Mouse (Mus musculus): Measurements from ENCODE around the gene Dennd4c. TPM values are rescaled to one million over a fixed set of nuclear protein-coding genes. Genes with fewer than 3 reads are reported as not detected.
A peak's percentile ranks its signal among the peaks of the same experiment; 100 is the strongest.

Gene Dennd4c
- polyA plus RNA-seq, 1 experiment from 2014 or later, result 7.2 TPM

- Histone ChIP-seq H3K9me3 (replicated peaks) (no peaks in the 10 kb centered on the region), H3K27ac (replicated peaks) (peak within 1 kb of the TSS; percentile 98), H3K4me2 (replicated peaks) (peak within 1 kb of the TSS; percentile 78), H3K4me1 (0 out of 2 replicates have a peak, but pooled peaks cover 4% of the 10 kb centered on the region), H3K9ac (peak within 1 kb of the TSS; percentile 98), H3K4me3 (replicated peaks) (peak within 1 kb of the TSS; percentile 91), H3K36me3 (peaks cover 24% of the 10 kb centered on the region), H3K27me3 (no peaks in the 10 kb centered on the region)
- WGBS, result under 1% methylated on average over 68 of the region's 68 CpGs
- peak; percentile 98 for ATAC-seq (ENCODE audit: insufficient number of reproducible peaks, low FRiP score, low TSS enrichment, low read depth)
These were observed 109.0 kb downstream of the Dennd4c start, which contains the start of gene Rps6 for GRCm38 (mm10) chr4:86857113-86858069. TSS of gene Rps6 (minus strand) at chr4:86857412.

- Histone ChIP-seq H3K4me2 (replicated peaks) (peak overlapping the region; percentile 78), H3K27ac (replicated peaks) (peak overlapping the region; percentile 98; the same call in 1 of the 2 replicates), H3K9me3 (replicated peaks) (no peaks in the 10 kb centered on the region), H3K4me3 (replicated peaks) (peak overlapping the region; percentile 91), H3K9ac (peak overlapping the region; percentile 76), H3K36me3 (peaks cover 20% of the 10 kb centered on the region), H3K4me1 (0 out of 2 replicates have a peak, but pooled peaks cover 4% of the 10 kb centered on the region), H3K27me3 (no peaks in the 10 kb centered on the region)
- 58% methylated on average over 12 of the region's 12 CpGs for WGBS
- ATAC-seq (ENCODE audit: insufficient number of reproducible peaks, low FRiP score, low TSS enrichment, low read depth), result no peak
These were observed 109.7 kb downstream of the Dennd4c start for GRCm38 (mm10) chr4:86858070-86858440.

- no peak overlapping the region for H3K4me2 ChIP-seq (replicated peaks)
- H3K9me3 ChIP-seq (replicated peaks), result no peaks in the 10 kb centered on the region
- no peak for ATAC-seq (ENCODE audit: insufficient number of reproducible peaks, low FRiP score, low TSS enrichment, low read depth)
- no peaks in the 10 kb centered on the region for H3K4me1 ChIP-seq
- H3K27me3 ChIP-seq, result no peaks in the 10 kb centered on the region
- no peaks in the 10 kb centered on the region for H3K36me3 ChIP-seq
- H3K27ac ChIP-seq (replicated peaks), result no peak overlapping the region
- 87% methylated on average over 5 of the region's 5 CpGs for WGBS
- H3K4me3 ChIP-seq (replicated peaks), result no peak overlapping the region
- no peak overlapping the region for H3K9ac ChIP-seq
These were observed 115.7 kb downstream of the Dennd4c start for GRCm38 (mm10) chr4:86864087-86864486.

GRCm38 (mm10) chr4:86871988-86872387 is 123.6 kb downstream of the Dennd4c start:
- Histone ChIP-seq H3K27me3 (no peaks in the 10 kb centered on the region), H3K4me1 (peaks cover 19% of the 10 kb centered on the region; the same call in 1 of the 2 replicates), H3K9me3 (replicated peaks) (no peaks in the 10 kb centered on the region), H3K4me2 (replicated peaks) (no peak overlapping the region), H3K27ac (replicated peaks) (no peak overlapping the region), H3K36me3 (no peaks in the 10 kb centered on the region), H3K9ac (no peak overlapping the region), H3K4me3 (replicated peaks) (no peak overlapping the region)
- no peak for ATAC-seq (ENCODE audit: insufficient number of reproducible peaks, low FRiP score, low TSS enrichment, low read depth)

GRCm38 (mm10) chr4:86873072-86873471 is 124.7 kb downstream of the Dennd4c start:
- no peak for ATAC-seq (ENCODE audit: insufficient number of reproducible peaks, low FRiP score, low TSS enrichment, low read depth)
- no peaks in the 10 kb centered on the region for H3K9me3 ChIP-seq (replicated peaks)
- no peak overlapping the region for H3K4me2 ChIP-seq (replicated peaks)
- H3K4me1 ChIP-seq, result peaks cover 19% of the 10 kb centered on the region; the same call in 1 of the 2 replicates
- no peaks in the 10 kb centered on the region for H3K27me3 ChIP-seq
- H3K36me3 ChIP-seq, result no peaks in the 10 kb centered on the region
- WGBS, result 44% methylated on average over 4 of the region's 4 CpGs
- no peak overlapping the region for H3K4me3 ChIP-seq (replicated peaks)
- H3K9ac ChIP-seq, result no peak overlapping the region
- no peak overlapping the region for H3K27ac ChIP-seq (replicated peaks)

GRCm38 (mm10) chr4:86874146-86874847 is 125.9 kb downstream of the Dennd4c start, which contains the start of gene Acer2:
TSS of gene Acer2 (plus strand) at chr4:86874396.
- H3K27ac ChIP-seq (replicated peaks), result no peak within 1 kb of the TSS

GRCm38 (mm10) chr4:86879477-86879876 is 131.1 kb downstream of the Dennd4c start:
- Histone ChIP-seq H3K4me2 (replicated peaks) (no peak overlapping the region), H3K27me3 (no peaks in the 10 kb centered on the region), H3K27ac (replicated peaks) (no peak overlapping the region), H3K4me3 (replicated peaks) (no peak overlapping the region), H3K9me3 (replicated peaks) (no peaks in the 10 kb centered on the region), H3K9ac (no peak overlapping the region), H3K36me3 (no peaks in the 10 kb centered on the region), H3K4me1 (peaks cover 11% of the 10 kb centered on the region; the same call in 1 of the 2 replicates)
- ATAC-seq (ENCODE audit: insufficient number of reproducible peaks, low FRiP score, low TSS enrichment, low read depth), result no peak
- WGBS, result 96% methylated on average over 2 of the region's 2 CpGs

More at GRCm38 (mm10) chr4:86874146-86874847, 125.9 kb downstream of the Dennd4c start, which contains the start of gene Acer2:
- peaks cover 19% of the 10 kb centered on the region; the same call in 1 of the 2 replicates for H3K4me1 ChIP-seq
- H3K27me3 ChIP-seq, result no peaks in the 10 kb centered on the region
- no peaks in the 10 kb centered on the region for H3K9me3 ChIP-seq (replicated peaks)
- no peaks in the 10 kb centered on the region for H3K36me3 ChIP-seq
- WGBS, result under 1% methylated on average over 59 of the region's 60 CpGs
- peak; percentile 86 for ATAC-seq (ENCODE audit: insufficient number of reproducible peaks, low FRiP score, low TSS enrichment, low read depth)
- H3K9ac ChIP-seq, result peak within 1 kb of the TSS; percentile 55
- H3K4me3 ChIP-seq (replicated peaks), result peak within 1 kb of the TSS; percentile 69
- peak within 1 kb of the TSS; percentile 97 for H3K4me2 ChIP-seq (replicated peaks)

GRCm38 (mm10) chr4:86881178-86881577 is 132.8 kb downstream of the Dennd4c start:
- H3K27me3 ChIP-seq, result no peaks in the 10 kb centered on the region
- 64% methylated on average over 4 of the region's 4 CpGs for WGBS
- ATAC-seq (ENCODE audit: insufficient number of reproducible peaks, low FRiP score, low TSS enrichment, low read depth), result no peak

GRCm38 (mm10) chr4:86882413-86882812 is 134.1 kb downstream of the Dennd4c start:
- H3K27me3 ChIP-seq, result no peaks in the 10 kb centered on the region
- H3K36me3 ChIP-seq, result no peaks in the 10 kb centered on the region
- whole genome bisulfite sequencing, result 69% methylated on average over 2 of the region's 2 CpGs
- no peaks in the 10 kb centered on the region for H3K4me1 ChIP-seq
- H3K9me3 ChIP-seq (replicated peaks), result no peaks in the 10 kb centered on the region
- H3K9ac ChIP-seq, result no peak overlapping the region
- H3K4me3 ChIP-seq (replicated peaks), result no peak overlapping the region
- no peak overlapping the region for H3K4me2 ChIP-seq (replicated peaks)
- no peak for ATAC-seq (ENCODE audit: insufficient number of reproducible peaks, low FRiP score, low TSS enrichment, low read depth)
- H3K27ac ChIP-seq (replicated peaks), result no peak overlapping the region

More at GRCm38 (mm10) chr4:86881178-86881577, 132.8 kb downstream of the Dennd4c start:
- no peak overlapping the region for H3K9ac ChIP-seq
- H3K4me1 ChIP-seq, result no peaks in the 10 kb centered on the region
- H3K27ac ChIP-seq (replicated peaks), result no peak overlapping the region
- no peaks in the 10 kb centered on the region for H3K9me3 ChIP-seq (replicated peaks)
- H3K36me3 ChIP-seq, result no peaks in the 10 kb centered on the region
- no peak overlapping the region for H3K4me2 ChIP-seq (replicated peaks)
- no peak overlapping the region for H3K4me3 ChIP-seq (replicated peaks)

GRCm38 (mm10) chr4:86884945-86885344 is 136.6 kb downstream of the Dennd4c start:
- Histone ChIP-seq H3K27me3 (no peaks in the 10 kb centered on the region), H3K9me3 (replicated peaks) (no peaks in the 10 kb centered on the region), H3K9ac (no peak overlapping the region), H3K4me1 (no peaks in the 10 kb centered on the region), H3K4me2 (replicated peaks) (no peak overlapping the region), H3K4me3 (replicated peaks) (no peak overlapping the region), H3K36me3 (no peaks in the 10 kb centered on the region), H3K27ac (replicated peaks) (no peak overlapping the region)
- ATAC-seq (ENCODE audit: insufficient number of reproducible peaks, low FRiP score, low TSS enrichment, low read depth), result no peak
- WGBS, result 42% methylated on average over 4 of the region's 4 CpGs

- Histone ChIP-seq H3K4me2 (replicated peaks) (peak overlapping the region; percentile 49), H3K4me3 (replicated peaks) (peak overlapping the region; percentile 30), H3K27ac (replicated peaks) (peak overlapping the region; percentile 19; the same call in 1 of the 2 replicates), H3K36me3 (no peaks in the 10 kb centered on the region), H3K27me3 (no peaks in the 10 kb centered on the region), H3K9ac (no peak overlapping the region), H3K9me3 (replicated peaks) (no peaks in the 10 kb centered on the region), H3K4me1 (no peaks in the 10 kb centered on the region)
- 48% methylated on average over 12 of the region's 12 CpGs for WGBS
- no peak for ATAC-seq (ENCODE audit: insufficient number of reproducible peaks, low FRiP score, low TSS enrichment, low read depth)
These were observed 137.4 kb downstream of the Dennd4c start for GRCm38 (mm10) chr4:86885790-86886159.
